Mouse (Mus musculus) lung, adult 18-20 months (tissue): ENCODE results near the gene Lyar.
A peak's percentile ranks its signal among the peaks of the same experiment; 100 is the strongest.

Experiments used
- DNase-seq, 2 experiments: peaks; one replicate each; pipeline ENCODE4 v3.0.0; 2022; ENCODE audit warnings: mixed read lengths in 2 of 2

The Lyar gene

GRCm38 (mm10) chr5:38220328-38220912, at the start of gene Lyar, which contains the start of gene Zbtb49:
TSS of gene Lyar (plus strand) at chr5:38220470.
TSS of gene Zbtb49 (minus strand) at chr5:38220457.
- DNase-seq: peak; percentile 93

- DNase-seq: no peak
Measured at GRCm38 (mm10) chr5:38173766-38174165, 46.5 kb upstream of the Lyar start.

GRCm38 (mm10) chr5:38174256-38174912, 45.9 kb upstream of the Lyar start:
- DNase-seq: no peak

- no peak for DNase-seq
Measured at GRCm38 (mm10) chr5:38184688-38185285, 35.5 kb upstream of the Lyar start.

GRCm38 (mm10) chr5:38187006-38187405, 33.3 kb upstream of the Lyar start:
- DNase-seq: no peak

- no peak for DNase-seq
Measured at GRCm38 (mm10) chr5:38190907-38191306, 29.4 kb upstream of the Lyar start.

GRCm38 (mm10) chr5:38194946-38195345, 25.3 kb upstream of the Lyar start:
- DNase-seq: no peak

- no peak for DNase-seq
Measured at GRCm38 (mm10) chr5:38195941-38196340, 24.3 kb upstream of the Lyar start.

GRCm38 (mm10) chr5:38196821-38197481, 23.3 kb upstream of the Lyar start:
- DNase-seq: no peak

GRCm38 (mm10) chr5:38197482-38197823, 22.8 kb upstream of the Lyar start:
- DNase-seq: peak; percentile 61 to 72

GRCm38 (mm10) chr5:38199686-38200085, 20.6 kb upstream of the Lyar start:
- DNase-seq: no peak

GRCm38 (mm10) chr5:38205303-38205726, 15.0 kb upstream of the Lyar start:
- DNase-seq: no peak

- DNase-seq: no peak
Measured at GRCm38 (mm10) chr5:38208985-38209384, 11.3 kb upstream of the Lyar start.

- no peak for DNase-seq
Measured at GRCm38 (mm10) chr5:38211691-38212090, 8.6 kb upstream of the Lyar start.

- no peak for DNase-seq
Measured at GRCm38 (mm10) chr5:38213009-38213408, 7.3 kb upstream of the Lyar start.

- peak in 1 of 2 experiments; percentile 14 for DNase-seq
Measured at GRCm38 (mm10) chr5:38219771-38220307, 431 bp upstream of the Lyar start.

- DNase-seq: peak; percentile 24 to 43
Measured at GRCm38 (mm10) chr5:38235422-38235821, 15.2 kb downstream of the Lyar start.

GRCm38 (mm10) chr5:38236627-38237026, 16.4 kb downstream of the Lyar start:
- DNase-seq: no peak

GRCm38 (mm10) chr5:38240727-38241472, 20.6 kb downstream of the Lyar start:
- DNase-seq: no peak

GRCm38 (mm10) chr5:38241473-38241834, 21.2 kb downstream of the Lyar start:
- no peak for DNase-seq

GRCm38 (mm10) chr5:38241966-38242365, 21.7 kb downstream of the Lyar start:
- DNase-seq: no peak

GRCm38 (mm10) chr5:38255195-38255594, 34.9 kb downstream of the Lyar start:
- no peak for DNase-seq

GRCm38 (mm10) chr5:38255644-38256043, 35.4 kb downstream of the Lyar start:
- no peak for DNase-seq
